Mouse (Mus musculus) embryonic facial prominence, embryonic 10.5 days (tissue): ENCODE data around the gene Msln. TPM values are rescaled to one million over a fixed set of nuclear protein-coding genes. Genes with fewer than 3 reads are reported as not detected.

Experiments used
- DNase-seq: peaks from one replicate; pipeline ENCODE4 v3.0.0-alpha.2; 2017; ENCODE audit warnings: low spot score
- H3K27ac ChIP-seq: fragments of 300-500 bp; sonication (generic); replicated peaks from 2 replicates; pipeline ENCODE4 v1.5.1; 2016; ENCODE audit warnings: mild to moderate bottlenecking
- H3K27me3 ChIP-seq: fragments of 300-500 bp; sonication (generic); replicated peaks from 2 replicates; pipeline ENCODE4 v1.6.1; 2016; ENCODE audit warnings: low read depth, mild to moderate bottlenecking; ENCODE audit not compliant: poor library complexity, severe bottlenecking
- H3K36me3 ChIP-seq: fragments of 300-500 bp; sonication (generic); replicated peaks from 2 replicates; pipeline ENCODE4 v1.6.1; 2016; ENCODE audit warnings: mild to moderate bottlenecking, moderate library complexity
- H3K4me1 ChIP-seq: fragments of 300-500 bp; sonication (generic); 2 replicates; pipeline ENCODE4 v1.6.1; 2016
- H3K4me3 ChIP-seq: fragments of 300-500 bp; sonication (generic); 2 replicates; pipeline ENCODE4 v1.5.1; 2016; ENCODE audit warnings: mild to moderate bottlenecking, moderate library complexity
- H3K9me3 ChIP-seq: fragments of 300-500 bp; sonication (generic); 2 replicates; pipeline ENCODE4 v1.6.1; 2016; ENCODE audit warnings: mild to moderate bottlenecking
- WGBS: fragments of 180-500 bp; shearing (Covaris S2); methylation state at CpG from one replicate; pipeline ENCODE4 v1.1.7; 2016; 5-methylcytosine and 5-hydroxymethylcytosine counted together
- polyA plus RNA-seq: library from polyadenylated mRNA; unstranded; fragments of >200 nt; fragmentation: Nextera tagmentation; extraction: Ambion mirVana; gene quantifications from 2 replicates; pipeline ENCODE4 v1.2.1, GENCODE M21; 2016

Gene Msln
- polyA plus RNA-seq, 1 experiment from 2014 or later: 0.55 TPM

DNA sequence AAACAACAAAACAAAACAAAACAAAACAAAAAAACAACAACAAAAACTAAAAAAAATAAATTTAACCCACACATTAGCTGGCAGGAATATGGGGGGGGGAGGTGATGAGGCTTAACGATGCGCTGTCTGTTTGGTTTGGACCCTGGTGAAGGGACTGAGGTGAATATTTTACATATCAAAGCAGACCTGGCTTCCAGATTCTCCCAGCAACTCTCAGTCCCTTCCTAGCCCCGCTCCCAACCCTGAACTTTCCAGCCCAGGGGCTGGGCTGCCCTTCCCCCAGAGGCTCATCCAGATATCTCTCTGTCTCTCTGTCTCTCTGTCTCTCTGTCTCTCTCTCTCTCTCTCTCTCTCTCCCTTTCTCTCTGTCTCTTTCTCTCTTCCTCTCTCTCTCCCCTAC lies 8.4 kb upstream of the Msln start:
- 39% methylated on average over 3 of the region's 3 CpGs for WGBS
- H3K4me1 ChIP-seq: peaks cover 9% of the 10 kb centered on the region; the same call in 1 of the 2 replicates
- H3K9me3 ChIP-seq: no peaks in the 10 kb centered on the region
- DNase-seq: no peak
- H3K4me3 ChIP-seq: no peak overlapping the region
- no peak overlapping the region for H3K27ac ChIP-seq
- H3K36me3 ChIP-seq: no peaks in the 10 kb centered on the region
- H3K27me3 ChIP-seq: peaks cover 13% of the 10 kb centered on the region; the same call in 1 of the 2 replicates

DNA sequence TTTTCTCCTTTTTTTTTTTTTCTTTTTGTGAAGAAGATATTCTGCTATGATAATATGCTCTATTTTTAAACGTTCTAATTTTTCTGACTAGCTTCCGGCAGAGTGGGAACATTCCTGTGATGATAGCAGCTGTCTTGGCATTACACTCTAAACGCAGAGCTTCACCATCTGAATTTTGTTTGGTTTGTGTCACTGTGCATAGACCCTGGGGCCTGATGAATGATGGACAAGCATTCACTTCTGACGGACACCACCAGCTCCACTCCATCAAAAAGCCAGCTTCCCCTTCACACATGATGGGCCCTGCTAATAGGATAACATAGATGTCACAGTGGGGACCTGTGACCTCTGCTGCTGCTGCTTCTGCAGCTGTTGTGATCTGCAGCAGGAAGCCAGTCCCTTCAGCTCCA lies 7.4 kb upstream of the Msln start:
- DNase-seq: no peak
- 43% methylated on average over 4 of the region's 4 CpGs for WGBS

DNA sequence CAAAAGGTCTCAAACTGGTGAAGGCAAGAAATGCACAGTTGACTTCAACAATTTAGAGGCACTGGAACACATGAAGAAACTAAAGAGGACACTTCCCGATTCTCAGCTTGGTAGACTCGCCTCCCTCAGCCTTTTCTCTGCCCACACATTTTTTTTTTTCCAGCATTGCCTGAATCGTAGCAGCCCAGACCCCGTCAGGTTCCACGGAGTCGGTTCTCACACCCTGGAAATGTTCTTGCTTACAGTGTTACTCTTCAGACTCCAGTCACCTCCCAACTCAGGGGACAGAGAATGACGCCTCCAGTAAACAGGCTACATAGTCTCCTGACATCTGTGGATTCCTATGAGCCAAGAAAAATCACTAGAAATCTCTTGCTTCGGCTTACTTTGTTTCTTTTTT lies 6.0 kb upstream of the Msln start:
- H3K4me1 ChIP-seq: peaks cover 23% of the 10 kb centered on the region
- H3K4me3 ChIP-seq: no peak overlapping the region
- 78% methylated on average over 8 of the region's 8 CpGs for WGBS
- H3K27ac ChIP-seq: no peak overlapping the region
- peaks cover 5% of the 10 kb centered on the region; the same call in 1 of the 2 replicates for H3K27me3 ChIP-seq
- DNase-seq: no peak
- no peaks in the 10 kb centered on the region for H3K9me3 ChIP-seq
- no peaks in the 10 kb centered on the region for H3K36me3 ChIP-seq

More for the DNA sequence above, 7.4 kb upstream of the Msln start:
- Histone ChIP-seq H3K27me3 (peaks cover 5% of the 10 kb centered on the region; the same call in 1 of the 2 replicates), H3K36me3 (no peaks in the 10 kb centered on the region), H3K9me3 (no peaks in the 10 kb centered on the region), H3K27ac (no peak overlapping the region), H3K4me1 (peaks cover 15% of the 10 kb centered on the region), H3K4me3 (no peak overlapping the region)

DNA sequence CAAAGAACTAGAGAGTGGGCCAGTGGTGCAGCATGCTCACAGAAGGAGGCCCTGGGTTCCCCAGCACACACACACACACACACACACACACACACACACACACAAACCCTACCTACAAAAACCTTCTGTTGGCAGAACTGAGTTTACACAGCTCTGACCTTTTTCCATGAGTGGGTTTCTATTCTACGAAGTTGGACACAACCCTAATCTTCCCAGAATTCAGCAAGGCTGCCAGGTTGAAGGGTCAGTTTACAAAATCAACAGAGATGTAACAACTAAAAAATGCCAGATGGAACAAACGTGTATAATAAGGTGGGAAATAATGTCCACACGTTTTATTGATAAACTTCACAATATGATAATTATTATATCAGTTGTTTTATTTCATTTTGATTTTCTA lies 3.5 kb upstream of the Msln start:
- H3K27ac ChIP-seq: no peak overlapping the region
- no peak overlapping the region for H3K4me3 ChIP-seq
- DNase-seq: no peak
- H3K9me3 ChIP-seq: no peaks in the 10 kb centered on the region
- H3K36me3 ChIP-seq: no peaks in the 10 kb centered on the region
- WGBS: 68% methylated on average over 3 of the region's 3 CpGs
- H3K4me1 ChIP-seq: peaks cover 24% of the 10 kb centered on the region
- peaks cover 5% of the 10 kb centered on the region; the same call in 1 of the 2 replicates for H3K27me3 ChIP-seq

DNA sequence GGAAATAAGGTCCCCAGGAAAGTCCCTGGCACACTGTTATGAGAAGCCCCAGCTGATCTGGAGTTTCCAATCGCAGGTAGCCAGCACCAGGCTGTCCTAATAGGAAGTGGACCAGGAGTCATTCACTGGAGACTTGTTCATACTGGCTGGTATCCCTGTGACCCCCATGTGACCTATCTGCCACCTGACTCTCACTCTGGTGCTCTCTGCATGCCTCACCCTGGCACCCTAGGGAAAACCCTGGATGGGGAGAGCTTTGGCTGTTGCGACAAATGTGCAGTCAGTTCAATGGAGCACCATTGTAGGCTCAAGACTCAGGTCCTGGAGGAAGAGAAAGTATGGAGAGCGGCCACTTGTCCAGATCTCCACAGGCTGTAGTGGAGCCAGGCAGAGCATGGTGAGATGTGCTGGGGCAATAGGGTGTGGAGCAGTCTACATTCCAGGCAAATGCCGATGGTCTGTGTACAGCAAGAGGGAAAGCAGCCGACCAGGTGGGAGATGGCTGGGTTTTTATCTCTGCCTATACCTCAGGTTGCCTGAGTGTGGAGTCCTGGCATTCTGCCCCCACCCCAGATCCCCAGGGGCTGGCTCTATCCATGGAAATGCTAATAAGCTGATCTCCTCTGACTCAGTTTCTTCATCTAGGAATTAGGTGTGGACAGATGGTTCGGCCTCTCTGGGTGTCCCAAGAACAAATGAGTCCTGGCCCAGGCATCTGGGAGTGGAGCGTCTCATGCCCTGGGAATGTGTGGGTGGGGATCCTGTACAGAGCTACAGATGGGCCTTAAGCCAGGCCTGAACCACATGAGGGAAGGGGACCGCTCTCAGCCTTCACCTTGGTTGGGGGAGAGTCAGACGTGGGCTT lies 2.4 kb upstream of the Msln start:
- Histone ChIP-seq H3K4me1 (peaks cover 22% of the 10 kb centered on the region), H3K36me3 (no peaks in the 10 kb centered on the region), H3K27me3 (peaks cover 5% of the 10 kb centered on the region; the same call in 1 of the 2 replicates), H3K9me3 (no peaks in the 10 kb centered on the region), H3K4me3 (no peak overlapping the region), H3K27ac (no peak overlapping the region)
- DNase-seq: no peak
- WGBS: 81% methylated on average over 9 of the region's 9 CpGs

DNA sequence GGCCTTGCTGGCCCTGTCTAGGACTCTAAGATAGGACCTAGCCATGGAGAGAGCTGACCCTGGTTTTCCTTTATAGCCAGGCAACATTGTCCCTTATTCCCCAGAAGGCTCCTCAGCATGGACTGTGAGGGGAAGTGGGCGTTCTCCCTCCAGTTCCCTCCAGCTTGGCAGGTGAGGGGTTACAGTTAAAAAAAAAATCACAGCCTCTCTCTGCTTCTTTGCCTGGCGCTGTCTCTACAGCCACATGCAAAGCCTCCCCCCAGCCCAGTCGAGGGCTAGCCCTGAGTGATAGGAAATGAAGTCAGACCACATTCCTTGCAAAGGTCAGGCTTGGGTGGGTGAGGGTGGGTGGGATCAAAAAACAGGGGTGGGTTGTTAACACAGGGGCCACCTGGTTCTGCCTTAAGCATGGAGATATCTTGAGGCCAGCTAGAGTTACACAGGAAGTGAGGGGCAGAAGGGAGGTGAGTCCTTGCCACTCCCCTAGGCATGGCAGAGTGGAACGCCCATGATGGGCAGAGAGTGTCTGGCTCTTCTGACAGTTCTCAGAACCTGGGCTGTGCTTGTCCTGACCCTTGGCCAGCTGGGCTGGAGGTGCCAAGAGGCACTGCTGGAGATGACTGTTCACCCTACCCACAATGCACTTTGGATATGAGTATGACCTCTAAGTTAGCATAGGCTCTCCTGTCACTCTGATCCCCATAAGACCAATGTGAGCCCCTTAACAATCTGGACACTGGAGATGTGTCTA lies 1.6 kb upstream of the Msln start:
- DNase-seq: peak; percentile 46
- peaks cover 5% of the 10 kb centered on the region; the same call in 1 of the 2 replicates for H3K27me3 ChIP-seq
- peaks cover 22% of the 10 kb centered on the region for H3K4me1 ChIP-seq
- H3K36me3 ChIP-seq: no peaks in the 10 kb centered on the region
- H3K27ac ChIP-seq: 0 out of 2 replicates have a peak overlapping the region, but pooled peaks have one; percentile 8
- WGBS: 47% methylated on average over 4 of the region's 4 CpGs
- H3K4me3 ChIP-seq: no peak overlapping the region
- no peaks in the 10 kb centered on the region for H3K9me3 ChIP-seq

DNA sequence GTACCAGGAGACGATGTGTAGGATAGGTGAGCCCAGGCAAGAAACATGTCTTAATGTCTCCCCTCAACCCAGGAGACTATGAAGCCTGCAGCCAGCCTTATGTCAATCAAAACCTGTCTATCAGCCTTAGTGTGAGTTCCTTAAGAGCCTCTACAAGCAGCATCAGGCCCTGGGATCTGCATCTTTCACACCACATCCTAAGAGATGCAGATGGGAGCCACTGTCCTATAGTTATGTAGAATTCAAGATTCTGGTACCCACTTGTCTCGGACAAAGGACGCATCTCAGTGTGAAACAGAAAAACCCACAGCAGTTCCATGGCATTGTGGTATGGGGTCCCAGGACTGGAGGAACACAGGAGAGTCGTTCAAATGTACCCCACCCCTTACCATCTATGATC lies 908 bp upstream of the Msln start:
- no peak for DNase-seq
- Histone ChIP-seq H3K27me3 (peaks cover 5% of the 10 kb centered on the region; the same call in 1 of the 2 replicates), H3K27ac (no peak overlapping the region), H3K4me3 (no peak overlapping the region), H3K9me3 (no peaks in the 10 kb centered on the region), H3K36me3 (no peaks in the 10 kb centered on the region), H3K4me1 (peaks cover 22% of the 10 kb centered on the region)
- WGBS: 81% methylated on average over 4 of the region's 4 CpGs

DNA sequence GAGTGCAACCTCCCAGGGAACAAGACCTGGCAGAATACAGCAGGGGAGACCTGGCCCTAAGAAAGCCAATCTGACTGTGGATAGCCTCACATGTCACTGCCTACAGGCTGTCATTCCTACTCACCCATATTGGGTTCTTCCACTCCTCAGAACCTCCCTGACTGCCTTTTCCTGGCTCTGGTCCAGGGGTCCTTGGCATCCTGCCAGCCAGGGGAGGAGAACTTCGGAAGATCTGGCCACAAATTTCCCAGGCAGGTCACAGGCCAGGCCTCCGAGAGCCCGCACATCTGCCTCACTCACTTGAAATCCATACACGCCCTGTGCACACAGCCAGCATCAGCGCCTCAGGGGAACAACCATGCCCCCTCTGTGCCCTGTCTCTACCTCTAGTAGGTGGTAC lies 2.7 kb downstream of the Msln start:
- Histone ChIP-seq H3K27ac (no peak overlapping the region), H3K4me3 (no peak overlapping the region), H3K9me3 (no peaks in the 10 kb centered on the region), H3K27me3 (no peaks in the 10 kb centered on the region), H3K4me1 (peaks cover 14% of the 10 kb centered on the region), H3K36me3 (no peaks in the 10 kb centered on the region)
- 66% methylated on average over 5 of the region's 5 CpGs for WGBS
- DNase-seq: no peak

DNA sequence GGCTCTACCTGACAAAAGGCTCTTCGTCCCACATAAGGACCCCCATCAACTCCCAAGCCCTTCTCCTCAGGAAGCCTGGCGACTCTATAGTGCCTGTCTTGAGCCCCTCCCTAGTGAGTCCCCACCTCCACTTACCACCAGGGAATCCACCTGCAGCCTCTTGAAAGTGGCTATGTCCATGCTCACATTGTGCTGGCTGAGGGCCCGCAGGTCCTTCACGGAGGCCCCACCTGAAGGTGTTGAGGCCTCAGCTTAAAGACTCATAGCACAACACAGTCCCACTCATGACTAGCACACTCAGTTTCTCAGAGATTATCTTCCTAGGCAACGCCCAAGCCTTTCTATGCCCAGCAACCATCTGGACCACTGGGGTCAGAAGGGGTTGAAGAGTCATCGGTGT lies 4.9 kb downstream of the Msln start:
- H3K4me3 ChIP-seq: no peak overlapping the region
- WGBS: 83% methylated on average over 6 of the region's 6 CpGs

DNA sequence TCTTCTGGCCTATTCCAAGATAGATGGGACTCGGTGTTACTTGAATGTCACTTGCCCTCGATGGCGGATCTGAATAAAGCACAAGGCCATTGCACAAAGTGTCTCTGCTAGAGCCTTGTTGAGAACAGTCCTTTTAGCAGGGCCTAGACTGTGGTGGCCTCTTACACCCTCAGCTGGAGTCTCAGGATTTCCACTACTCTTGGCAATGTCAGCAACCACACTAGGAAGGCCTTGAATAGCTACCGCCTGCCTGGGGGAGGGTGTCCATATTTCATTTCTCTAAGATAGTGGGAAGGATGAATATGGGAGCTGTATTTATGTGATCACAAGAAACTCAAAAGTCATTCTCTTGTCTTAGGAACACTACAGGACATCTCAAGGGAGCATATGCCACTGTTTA lies 5.9 kb downstream of the Msln start:
- H3K4me3 ChIP-seq: no peak overlapping the region
- peaks cover 10% of the 10 kb centered on the region; the same call in 1 of the 2 replicates for H3K27me3 ChIP-seq
- no peak for DNase-seq
- H3K9me3 ChIP-seq: no peaks in the 10 kb centered on the region
- H3K36me3 ChIP-seq: no peaks in the 10 kb centered on the region
- no peak overlapping the region for H3K27ac ChIP-seq
- 0 out of 2 replicates have a peak, but pooled peaks cover 5% of the 10 kb centered on the region for H3K4me1 ChIP-seq
- 91% methylated on average over 4 of the region's 4 CpGs for WGBS

More for the DNA sequence above, 4.9 kb downstream of the Msln start:
- Histone ChIP-seq H3K27ac (no peak overlapping the region), H3K36me3 (no peaks in the 10 kb centered on the region), H3K27me3 (0 out of 2 replicates have a peak, but pooled peaks cover 3% of the 10 kb centered on the region), H3K9me3 (no peaks in the 10 kb centered on the region), H3K4me1 (0 out of 2 replicates have a peak, but pooled peaks cover 5% of the 10 kb centered on the region)
- DNase-seq: no peak

DNA sequence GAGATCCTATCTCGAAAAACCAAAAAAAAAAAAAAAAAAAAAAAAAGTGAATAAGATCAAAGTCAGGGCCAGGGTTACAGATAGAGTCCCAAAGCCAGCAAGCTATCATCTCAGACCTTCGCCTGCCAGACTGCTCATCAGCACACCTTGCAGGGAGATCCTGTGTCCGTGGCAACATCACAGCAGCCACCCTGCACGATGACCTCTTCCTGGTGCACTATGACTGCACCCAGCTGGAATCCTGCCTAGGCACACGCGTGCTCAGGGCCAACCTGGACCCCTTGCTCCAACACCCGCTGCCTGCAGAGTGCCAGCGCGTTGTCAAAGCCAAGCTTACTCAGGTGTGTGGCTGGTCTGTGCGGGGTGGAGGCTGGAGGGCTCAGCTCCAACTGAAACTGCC lies 9.9 kb downstream of the Msln start:
- Histone ChIP-seq H3K4me1 (0 out of 2 replicates have a peak, but pooled peaks cover 5% of the 10 kb centered on the region), H3K4me3 (no peak overlapping the region), H3K9me3 (no peaks in the 10 kb centered on the region), H3K27me3 (peaks cover 17% of the 10 kb centered on the region), H3K36me3 (no peaks in the 10 kb centered on the region), H3K27ac (no peak overlapping the region)
- DNase-seq: no peak
- WGBS: 78% methylated on average over 10 of the region's 10 CpGs

DNA sequence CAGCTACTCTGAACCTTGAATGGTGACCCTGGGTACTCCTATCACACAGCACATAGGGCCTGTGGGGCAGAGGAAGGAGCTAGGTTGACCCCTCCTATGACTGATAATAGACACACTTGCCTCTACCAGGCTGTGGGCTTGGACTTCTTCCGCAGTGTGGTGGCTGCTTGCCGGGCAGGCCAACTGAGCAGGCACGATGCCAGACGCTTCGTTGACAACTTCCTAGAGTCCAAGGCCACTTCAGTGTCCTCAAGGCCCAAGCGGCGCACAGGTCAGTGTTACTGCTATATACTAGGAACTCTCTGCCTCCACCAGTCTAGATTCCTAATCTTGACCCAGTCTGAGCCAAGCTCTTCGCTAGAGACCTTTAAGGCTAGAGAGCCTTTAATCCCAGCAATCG lies 10.3 kb downstream of the Msln start:
- no peak overlapping the region for H3K4me3 ChIP-seq
- H3K4me1 ChIP-seq: 0 out of 2 replicates have a peak, but pooled peaks cover 5% of the 10 kb centered on the region
- WGBS: 94% methylated on average over 9 of the region's 9 CpGs

More for the DNA sequence above, 10.3 kb downstream of the Msln start:
- Histone ChIP-seq H3K27me3 (peaks cover 17% of the 10 kb centered on the region), H3K36me3 (no peaks in the 10 kb centered on the region), H3K27ac (no peak overlapping the region), H3K9me3 (no peaks in the 10 kb centered on the region)
- DNase-seq: no peak
